Mouse (Mus musculus) hematopoietic stem cell, adult 5-6 weeks (primary cell): Measurements from ENCODE around the gene Mcmbp. TPM values are rescaled to one million over a fixed set of nuclear protein-coding genes. Genes with fewer than 3 reads are reported as not detected.
A peak's percentile ranks its signal among the peaks of the same experiment; 100 is the strongest.

Source experiments
- ATAC-seq, 2 experiments: fragments of 125-278 bp in 1 of 2; replicated peaks in 1 of 2; 2 replicates each; pipeline ENCODE4 v1.8.0; 2016 to 2017; ENCODE audit warnings: inconsistent platforms in 2 of 2, mild to moderate bottlenecking in 2 of 2, moderate number of reproducible peaks in 2 of 2, low read depth in 1 of 2, moderate TSS enrichment in 1 of 2; ENCODE audit not compliant: low FRiP score in 2 of 2, poor library complexity in 2 of 2, severe bottlenecking in 2 of 2, insufficient read depth in 1 of 2, low TSS enrichment in 1 of 2
- total RNA-seq: library from RNA; stranded (forward); fragments of 172-1452, 232-1000 nt; gene quantifications from 2 replicates; pipeline ENCODE4 v1.2.3, GENCODE M21; 2017

Mcmbp gene
- total RNA-seq, result 51.7 and 61.2 TPM in 2 replicates

GRCm38 (mm10) chr7:128740334-128740733, at the start of gene Mcmbp:
Mcmbp (minus strand) TSS chr7:128740495.
- peak; percentile 68 to 78 for ATAC-seq

DNA sequence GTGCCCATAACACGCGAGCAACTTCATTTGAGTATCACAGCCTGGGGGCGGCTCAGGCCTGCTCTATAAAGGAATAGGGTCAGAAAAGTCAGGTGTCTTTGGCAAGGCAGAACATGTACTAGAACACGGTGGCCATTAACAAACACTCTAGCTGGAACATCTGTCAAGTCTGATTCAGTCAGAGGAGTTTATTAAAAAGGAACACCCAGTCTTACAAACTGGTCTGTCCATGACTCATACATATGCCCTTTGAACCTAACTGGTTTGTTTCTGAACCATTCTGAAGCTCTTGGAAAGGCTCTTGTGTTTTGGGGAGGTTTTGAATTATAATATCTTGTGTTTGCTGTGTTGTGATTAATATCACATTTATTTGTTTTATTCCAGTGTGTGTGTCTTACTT, 49.8 kb upstream of the Mcmbp start:
- ATAC-seq, result no peak

- no peak for ATAC-seq
These were observed 41.6 kb upstream of the Mcmbp start for GRCm38 (mm10) chr7:128781846-128782245.

DNA sequence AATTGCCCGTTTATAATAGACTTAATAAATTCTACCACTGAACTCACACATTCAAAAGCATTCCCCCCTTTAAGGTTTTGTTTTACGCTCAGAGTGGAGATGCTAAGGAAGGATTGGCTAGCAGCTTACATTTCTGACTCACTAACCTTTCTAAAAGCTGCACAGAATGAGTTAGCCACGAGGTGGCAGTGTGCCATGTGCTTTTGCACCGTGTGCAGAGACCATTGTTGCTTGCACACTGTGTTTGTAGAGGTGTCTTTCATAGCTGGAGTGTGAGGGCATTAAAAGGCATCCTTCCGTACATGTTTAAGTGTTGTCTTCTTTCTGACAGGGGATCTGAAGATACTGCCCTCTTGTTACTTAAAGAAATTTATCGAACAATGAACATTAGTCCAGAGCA, 39.0 kb upstream of the Mcmbp start:
- ATAC-seq, result peak; percentile 48 to 71; a peak in 2 of 4 replicates

DNA sequence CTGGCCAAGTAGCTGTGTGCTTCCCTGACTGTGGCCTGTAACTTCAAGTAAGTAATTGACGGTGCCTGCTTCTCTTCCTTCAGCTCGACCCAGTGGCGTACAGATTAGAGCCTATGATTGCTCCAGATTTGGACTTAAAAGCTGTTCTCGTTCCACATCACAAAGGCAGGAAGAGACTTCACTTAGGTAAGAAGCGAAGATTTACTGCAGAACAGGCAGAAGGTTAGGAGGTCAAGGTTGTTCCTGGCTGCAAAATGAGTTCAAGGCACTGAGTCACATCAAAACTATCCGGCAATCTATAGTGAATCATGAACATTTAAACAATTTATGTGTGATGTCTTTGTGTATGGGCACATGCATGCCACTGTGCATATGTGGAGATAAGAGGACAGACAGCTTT, 36.9 kb upstream of the Mcmbp start:
- ATAC-seq, result no peak

- no peak for ATAC-seq
These were observed 26.4 kb upstream of the Mcmbp start for GRCm38 (mm10) chr7:128766696-128767095.

- no peak for ATAC-seq
These were observed 18.7 kb upstream of the Mcmbp start for GRCm38 (mm10) chr7:128758948-128759347.

GRCm38 (mm10) chr7:128755396-128755795, 15.1 kb upstream of the Mcmbp start:
- ATAC-seq, result no peak

- no peak for ATAC-seq
These were observed 11.7 kb upstream of the Mcmbp start for GRCm38 (mm10) chr7:128752012-128752411.

DNA sequence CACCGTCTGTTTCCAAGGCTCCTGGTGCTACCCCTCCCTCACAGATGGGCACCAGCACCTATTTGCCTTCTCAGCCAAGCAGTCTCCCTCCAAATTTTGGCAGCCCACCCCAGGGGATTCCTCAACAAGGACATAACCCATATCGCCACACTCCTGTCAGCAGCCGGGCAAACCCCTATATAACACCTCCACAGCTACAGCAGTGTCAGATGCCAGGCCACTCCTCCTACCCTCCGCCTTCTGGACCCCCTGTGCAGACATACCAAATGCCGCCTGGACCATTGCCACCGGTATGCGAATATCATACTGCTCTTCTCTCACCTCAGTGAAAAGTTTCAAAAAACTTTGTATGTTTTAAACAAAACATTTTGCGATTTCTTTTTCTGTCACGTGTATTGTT, 10.0 kb upstream of the Mcmbp start:
- ATAC-seq, result no peak

GRCm38 (mm10) chr7:128748758-128749157, 8.5 kb upstream of the Mcmbp start:
- no peak for ATAC-seq

DNA sequence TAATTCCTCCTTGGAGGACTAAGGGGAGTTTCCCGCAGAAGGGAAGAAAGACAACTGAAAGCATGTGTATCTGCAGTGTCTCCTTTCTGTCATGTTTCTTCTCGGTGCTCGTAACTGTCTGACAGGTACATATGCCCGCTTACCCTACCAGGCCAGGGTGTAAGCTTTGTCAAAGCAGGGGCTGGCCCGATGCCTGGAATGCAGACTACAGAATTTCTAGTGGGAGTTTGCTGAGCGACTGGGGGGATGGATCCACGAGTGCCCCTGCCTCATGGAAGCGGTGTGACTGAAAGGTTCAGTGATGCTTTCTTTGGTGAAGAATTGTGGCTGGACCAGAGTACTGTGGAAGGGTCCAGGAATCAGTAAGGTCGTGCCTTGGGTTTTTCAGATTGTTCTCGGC, 5.9 kb upstream of the Mcmbp start:
- no peak for ATAC-seq

- ATAC-seq, result peak; percentile 81 to 89
These were observed 4.6 kb upstream of the Mcmbp start, which contains the start of gene Sec23ip for GRCm38 (mm10) chr7:128744684-128745485. Sec23ip (plus strand) TSS chr7:128744943.

GRCm38 (mm10) chr7:128743898-128744297, 3.6 kb upstream of the Mcmbp start:
- no peak for ATAC-seq

DNA sequence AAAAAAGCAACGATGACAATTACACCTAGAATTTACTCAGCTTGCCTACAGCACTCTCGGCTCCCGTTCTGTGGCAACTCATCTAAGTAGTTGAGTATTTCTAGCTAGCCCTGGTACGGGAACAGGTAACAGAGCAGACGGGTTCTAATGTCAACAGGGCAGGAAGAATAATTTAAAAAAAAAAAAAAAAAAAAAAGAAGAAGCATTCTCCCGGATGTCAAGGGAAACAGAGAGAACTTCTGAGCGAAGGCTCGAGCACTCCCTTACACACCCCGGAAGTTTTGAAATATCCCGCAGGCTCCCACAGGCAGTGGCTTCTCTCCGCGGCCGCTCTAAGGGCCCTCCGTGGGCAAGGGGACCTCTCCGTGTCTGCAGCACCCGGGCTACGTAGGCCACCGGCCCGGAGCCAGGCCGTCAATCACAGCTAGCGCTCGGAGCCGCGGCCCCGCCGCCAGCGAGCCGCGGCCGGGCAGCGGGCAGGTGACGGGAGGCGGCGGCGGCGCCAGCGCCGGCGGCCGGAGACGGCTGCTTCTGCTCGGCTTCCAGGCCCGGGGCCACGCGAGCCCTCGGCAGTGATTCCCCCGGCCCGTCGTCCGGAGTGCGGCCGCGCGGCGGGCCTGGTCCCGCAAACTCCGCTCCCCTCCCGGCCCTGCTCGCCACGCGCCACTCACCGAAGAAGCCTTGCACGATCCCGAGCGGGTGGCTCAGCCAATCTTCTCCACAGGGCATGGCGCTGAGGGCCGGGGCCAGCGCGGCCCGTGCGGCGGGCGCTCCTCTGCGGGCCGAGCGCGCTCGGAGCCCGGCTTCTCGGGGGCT, 625 bp downstream of the Mcmbp start:
- peak; percentile 46 to 59; a peak in 3 of 4 replicates for ATAC-seq

GRCm38 (mm10) chr7:128739116-128739461, 1.2 kb downstream of the Mcmbp start:
- no peak for ATAC-seq

DNA sequence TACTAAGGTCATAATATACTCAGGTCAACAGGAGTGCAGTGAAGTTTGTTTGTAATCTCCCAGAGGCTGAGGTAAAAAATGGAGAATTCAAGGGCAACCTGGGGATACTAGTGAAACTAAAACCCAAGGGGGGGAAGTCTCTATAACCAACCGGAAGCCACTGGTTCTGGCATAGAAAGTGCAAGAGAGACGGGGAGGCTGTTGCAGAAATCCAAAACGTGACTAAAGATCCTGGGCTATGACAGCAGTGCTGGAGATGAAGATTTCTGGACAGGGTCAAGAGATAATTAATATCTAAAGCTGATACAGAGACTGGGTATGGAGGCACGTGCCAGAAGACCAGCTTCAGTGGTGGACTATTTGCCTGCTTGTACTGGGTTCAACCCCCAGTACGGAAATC, 2.3 kb downstream of the Mcmbp start:
- ATAC-seq, result peak; percentile 43 to 55; a peak in 2 of 4 replicates

- no peak for ATAC-seq
These were observed 8.7 kb downstream of the Mcmbp start for GRCm38 (mm10) chr7:128731585-128731984.
